Mouse (Mus musculus) activated CD4-positive, CD25-positive, alpha-beta regulatory T cell, adult 9 weeks (primary cell): ENCODE results near the gene Mageb1. TPM values are rescaled to one million over a fixed set of nuclear protein-coding genes. Genes with fewer than 3 reads are reported as not detected.

Source experiments
- polyA plus RNA-seq: library from polyadenylated mRNA; unstranded; fragments of 100-300 nt; shearing (Covaris generic); gene quantifications from one replicate; pipeline ENCODE4 v1.2.1, GENCODE M21; 2017

Gene Mageb1
- not detected for polyA plus RNA-seq

DNA sequence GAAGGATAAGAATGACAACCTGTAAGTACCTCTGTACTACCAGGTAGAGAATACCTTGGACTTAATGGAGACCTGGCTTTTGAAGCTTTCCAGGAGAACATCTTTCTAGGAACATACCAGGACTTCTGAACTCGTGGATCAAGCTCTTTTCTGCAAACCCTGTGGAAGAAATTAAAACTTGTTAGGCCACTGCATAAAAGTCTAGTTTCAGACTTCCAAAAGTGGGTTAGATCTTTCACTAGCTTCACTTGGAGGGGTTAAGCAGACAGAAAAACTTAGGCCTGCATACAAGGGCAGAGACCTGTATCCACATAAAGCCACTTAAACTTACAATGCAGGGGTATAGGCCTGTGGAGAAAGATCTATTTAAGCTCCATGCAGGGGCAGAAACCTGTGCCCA, at the start of gene Mageb1:
TSS of gene Mageb1 (minus strand) at position 101 of the 400 bp plus-strand sequence.

Other genes starting within 250 kb of the Mageb1 start
- gene Mageb5, start 233.3 kb downstream of the Mageb1 start, polyA plus RNA-seq: not detected